Mouse (Mus musculus) heart, postnatal 14 days (tissue): ENCODE data around the gene Afap1. TPM values are rescaled to one million over a fixed set of nuclear protein-coding genes. Genes with fewer than 3 reads are reported as not detected.

Experiments used
- DNase-seq, 2 experiments: peaks; one replicate each; pipeline ENCODE4 v3.0.0; 2021 to 2022
- intact Hi-C: fragments of 180-260 bp; cut with DNase I; formaldehyde crosslinking; loops from one replicate; pipeline ENCODE4 v1.15.1; 2025
- total RNA-seq, 2 experiments: library from RNA; stranded (reverse); gene quantifications; 2 replicates each; pipeline ENCODE4 v1.2.3; 2021

Gene Afap1
- total RNA-seq, 2 experiments from 2014 or later = 28.3 to 28.7 TPM

- peak; percentile 45 to 56 for DNase-seq
Measured at GRCm38 (mm10) chr5:35963635-35964034, 70.5 kb downstream of the Afap1 start.

GRCm38 (mm10) chr5:35965036-35965435 is 71.9 kb downstream of the Afap1 start:
- intact Hi-C loops = no loop called here
- no peak for DNase-seq

More at GRCm38 (mm10) chr5:35963635-35964034, 70.5 kb downstream of the Afap1 start:
- intact Hi-C loops = no loop called here

GRCm38 (mm10) chr5:35969857-35970256 is 76.7 kb downstream of the Afap1 start:
- intact Hi-C loops = loop anchor here (10.0 kb wide), 1 partner anchor 175 kb away; no protein-coding TSS in a partner anchor
- DNase-seq = peak in 1 of 2 experiments; percentile 55

GRCm38 (mm10) chr5:35970380-35971105 is 77.4 kb downstream of the Afap1 start:
- DNase-seq = peak; percentile 73 to 75

GRCm38 (mm10) chr5:35971841-35972578 is 78.9 kb downstream of the Afap1 start:
- intact Hi-C loops = loop anchor here (10.0 kb wide), 1 partner anchor 177 kb away; no protein-coding TSS in a partner anchor
- DNase-seq = peak; percentile 86 to 91

More at GRCm38 (mm10) chr5:35970380-35971105, 77.4 kb downstream of the Afap1 start:
- intact Hi-C loops = loop anchor here (10.0 kb wide), 1 partner anchor 176 kb away; no protein-coding TSS in a partner anchor

GRCm38 (mm10) chr5:35972739-35973138 is 79.6 kb downstream of the Afap1 start:
- intact Hi-C loops = loop anchor here (10.0 kb wide), 1 partner anchor 178 kb away; no protein-coding TSS in a partner anchor
- no peak for DNase-seq

GRCm38 (mm10) chr5:35973800-35974199 is 80.7 kb downstream of the Afap1 start:
- intact Hi-C loops = loop anchor here (1.0 to 10.0 kb wide), 2 partner anchors 81 to 179 kb away; no protein-coding TSS in a partner anchor
- peak; percentile 83 to 89 for DNase-seq

GRCm38 (mm10) chr5:35974265-35974664 is 81.1 kb downstream of the Afap1 start:
- intact Hi-C loops = loop anchor here (1.0 to 10.0 kb wide), 2 partner anchors 82 to 179 kb away; no protein-coding TSS in a partner anchor
- no peak for DNase-seq

GRCm38 (mm10) chr5:35975681-35976080 is 82.6 kb downstream of the Afap1 start:
- peak; percentile 86 to 90 for DNase-seq
- intact Hi-C loops = loop anchor here (1.0 to 10.0 kb wide), 2 partner anchors 86 to 181 kb away; no protein-coding TSS in a partner anchor

GRCm38 (mm10) chr5:35980542-35980941 is 87.4 kb downstream of the Afap1 start:
- no peak for DNase-seq
- intact Hi-C loops = no loop called here

- no peak for DNase-seq
- intact Hi-C loops = no loop called here
Measured at GRCm38 (mm10) chr5:35981341-35981740, 88.2 kb downstream of the Afap1 start.

GRCm38 (mm10) chr5:35981976-35982375 is 88.9 kb downstream of the Afap1 start:
- intact Hi-C loops = loop anchor here (2.0 kb wide), 1 partner anchor 417 kb away; the partner anchor contains the start of gene Sorcs2
- DNase-seq = peak; percentile 83 to 92

- intact Hi-C loops = no loop called here
- no peak for DNase-seq
Measured at GRCm38 (mm10) chr5:35985611-35986010, 92.5 kb downstream of the Afap1 start.

GRCm38 (mm10) chr5:35988085-35988484 is 95.0 kb downstream of the Afap1 start:
- intact Hi-C loops = no loop called here
- DNase-seq = no peak

- intact Hi-C loops = no loop called here
- no peak for DNase-seq
Measured at GRCm38 (mm10) chr5:35989506-35989905, 96.4 kb downstream of the Afap1 start.

GRCm38 (mm10) chr5:35989986-35990735 is 97.0 kb downstream of the Afap1 start:
- DNase-seq = no peak
- intact Hi-C loops = no loop called here

GRCm38 (mm10) chr5:36003797-36004196 is 110.7 kb downstream of the Afap1 start:
- no peak for DNase-seq
- intact Hi-C loops = no loop called here

GRCm38 (mm10) chr5:36006106-36006505 is 113.0 kb downstream of the Afap1 start:
- no peak for DNase-seq
- intact Hi-C loops = no loop called here

GRCm38 (mm10) chr5:36006586-36006985 is 113.5 kb downstream of the Afap1 start:
- intact Hi-C loops = no loop called here
- DNase-seq = no peak

GRCm38 (mm10) chr5:36007649-36008048 is 114.5 kb downstream of the Afap1 start:
- peak; percentile 25 to 26 for DNase-seq
- intact Hi-C loops = no loop called here
